Mouse (Mus musculus): ENCODE results near the gene D130052B06Rik. TPM values are rescaled to one million over a fixed set of nuclear protein-coding genes. Genes with fewer than 3 reads are reported as not detected.

The D130052B06Rik gene
- total and polyA plus RNA-seq, 2 experiments from 2014 or later = not detected

DNA sequence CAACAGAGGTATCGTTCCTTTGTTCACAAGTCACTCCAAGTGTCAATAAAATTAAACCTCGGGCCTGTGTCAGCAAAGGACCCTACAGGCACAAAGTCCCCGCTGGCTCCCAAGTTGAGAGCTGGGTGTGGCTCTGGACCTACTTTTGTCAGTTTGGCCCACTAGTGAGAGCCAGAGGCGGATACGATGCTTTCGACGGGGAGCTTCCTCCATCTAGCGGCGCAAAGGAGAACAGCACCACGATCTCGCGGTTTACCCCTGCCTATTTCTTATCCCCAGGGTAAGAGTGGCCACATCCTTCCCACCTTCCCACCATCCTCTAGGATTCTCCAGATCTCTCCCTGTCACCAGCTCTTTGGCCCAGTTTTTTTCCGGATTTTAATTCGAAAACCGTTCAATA, 15.1 kb downstream of the D130052B06Rik start:
- TF ChIP-seq CTCF (IDR thresholded peaks at IDR 0.05; ENCODE audit: low read depth) = peak; percentile 96
- Histone ChIP-seq H3K4me1 (ENCODE audit: insufficient read depth, low read length) (no peaks in the 10 kb centered on the region), H3K27ac (no peak overlapping the region), H3K4me3 (ENCODE audit: low read length) (no peak overlapping the region), H3K27me3 (ENCODE audit: insufficient read depth, low read length) (no peaks in the 10 kb centered on the region), H3K9me3 (ENCODE audit: low read length) (no peaks in the 10 kb centered on the region), H3K4me2 (ENCODE audit: low read depth, low read length) (no peak overlapping the region), H3K9ac (replicated peaks; ENCODE audit: low read length) (no peak overlapping the region), H3K36me3 (ENCODE audit: insufficient read depth, low read length) (no peaks in the 10 kb centered on the region)
- peak; percentile 83 for DNase-seq (ENCODE audit: low spot score)
- 8% methylated on average over 15 of the region's 15 CpGs for WGBS
- ATAC-seq = peak; percentile 78

DNA sequence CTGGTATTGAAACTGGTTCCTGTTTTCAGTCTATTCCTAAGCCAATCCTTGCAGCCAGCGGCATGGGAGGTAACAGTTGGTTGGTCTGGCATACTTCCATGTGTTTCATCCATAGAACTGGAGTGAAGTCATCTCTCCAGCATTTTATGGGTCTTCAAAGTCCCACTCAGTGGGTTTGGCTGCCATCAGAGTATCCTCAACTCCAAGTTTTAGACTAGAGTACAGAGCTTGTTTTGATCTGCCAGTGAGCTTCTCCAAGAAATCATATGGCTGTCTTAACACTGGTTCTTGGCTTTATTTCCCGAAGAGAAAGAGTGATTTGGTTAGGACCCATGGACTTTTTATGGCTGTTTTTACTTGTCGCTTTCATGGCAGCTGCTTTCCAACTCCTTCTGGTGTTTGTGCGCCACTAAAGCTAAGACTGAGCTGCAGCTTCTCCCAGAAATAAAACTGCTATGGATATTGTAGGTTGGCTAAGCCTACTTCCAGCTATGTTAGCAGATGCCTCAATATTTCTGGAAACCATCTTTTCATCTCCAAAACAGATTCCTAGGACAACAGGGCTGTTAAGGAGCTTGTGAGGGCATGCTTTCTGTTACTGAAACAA, 28.1 kb downstream of the D130052B06Rik start:
- no peak overlapping the region for H3K4me2 ChIP-seq (ENCODE audit: low read depth, low read length)
- 85% methylated on average over 4 of the region's 4 CpGs for WGBS
- no peaks in the 10 kb centered on the region for H3K36me3 ChIP-seq (ENCODE audit: insufficient read depth, low read length)
- no peaks in the 10 kb centered on the region for H3K27me3 ChIP-seq (ENCODE audit: insufficient read depth, low read length)
- H3K27ac ChIP-seq = no peak overlapping the region
- H3K4me3 ChIP-seq (ENCODE audit: low read length) = no peak overlapping the region
- DNase-seq (ENCODE audit: low spot score) (no peak), ATAC-seq (no peak)
- TF ChIP-seq CTCF (IDR thresholded peaks at IDR 0.05; ENCODE audit: low read depth) = no peak
- no peak overlapping the region for H3K9ac ChIP-seq (replicated peaks; ENCODE audit: low read length)
- no peaks in the 10 kb centered on the region for H3K4me1 ChIP-seq (ENCODE audit: insufficient read depth, low read length)
- no peaks in the 10 kb centered on the region for H3K9me3 ChIP-seq (ENCODE audit: low read length)

DNA sequence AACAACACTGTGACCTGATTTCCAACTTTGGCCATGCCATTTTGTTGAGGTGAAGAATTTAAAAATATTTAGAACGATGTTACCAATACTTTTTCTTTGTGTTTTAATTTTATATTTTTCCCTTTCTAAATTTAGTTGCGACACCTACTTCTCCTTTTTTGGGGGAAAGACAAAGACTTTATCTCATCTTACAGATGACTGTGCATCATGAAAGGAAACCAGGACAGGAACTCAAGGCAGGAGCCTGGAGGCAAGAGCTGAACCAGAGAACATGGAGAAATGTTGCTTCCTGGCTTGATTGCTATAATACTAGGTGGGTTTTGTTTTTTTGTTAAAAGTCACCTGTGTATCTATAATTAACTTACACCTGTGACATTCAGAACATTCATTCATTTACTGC, 38.0 kb downstream of the D130052B06Rik start:
- no peak for ATAC-seq
- Histone ChIP-seq H3K36me3 (ENCODE audit: insufficient read depth, low read length) (no peaks in the 10 kb centered on the region; the same call in 1 of the 2 replicates), H3K4me2 (ENCODE audit: low read depth, low read length) (no peak overlapping the region)

DNA sequence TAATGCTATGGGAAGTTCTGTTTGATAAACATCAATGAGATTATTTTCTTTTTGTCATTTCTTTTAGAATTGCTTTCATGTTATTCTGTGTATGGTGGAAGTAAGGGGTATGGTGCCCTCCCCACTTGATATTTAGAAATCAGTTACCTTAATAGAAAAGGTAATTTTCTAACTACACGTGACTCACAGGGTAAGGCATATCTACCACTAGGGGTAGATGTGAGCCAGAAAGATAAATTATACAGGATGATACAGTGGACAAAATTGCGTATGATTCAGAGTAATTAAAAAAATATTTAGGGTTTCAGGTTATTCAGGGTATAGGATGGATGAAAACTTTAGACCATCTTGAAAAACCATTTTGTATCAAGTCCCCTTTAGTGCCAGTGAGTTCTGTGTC, 50.3 kb downstream of the D130052B06Rik start:
- DNase-seq (ENCODE audit: low spot score) = no peak
- H3K9ac ChIP-seq (replicated peaks; ENCODE audit: low read length) = no peak overlapping the region
- 77% methylated on average over 2 of the region's 2 CpGs for WGBS

More for the DNA sequence above, 38.0 kb downstream of the D130052B06Rik start:
- 96% methylated on average over 2 of the region's 2 CpGs for WGBS
- Histone ChIP-seq H3K4me1 (ENCODE audit: insufficient read depth, low read length) (no peaks in the 10 kb centered on the region), H3K9me3 (ENCODE audit: low read length) (no peaks in the 10 kb centered on the region), H3K4me3 (ENCODE audit: low read length) (no peak overlapping the region), H3K27ac (no peak overlapping the region), H3K27me3 (ENCODE audit: insufficient read depth, low read length) (no peaks in the 10 kb centered on the region), H3K9ac (replicated peaks; ENCODE audit: low read length) (no peak overlapping the region)
- no peak for DNase-seq (ENCODE audit: low spot score)
- no peak for TF ChIP-seq CTCF (IDR thresholded peaks at IDR 0.05; ENCODE audit: low read depth)

DNA sequence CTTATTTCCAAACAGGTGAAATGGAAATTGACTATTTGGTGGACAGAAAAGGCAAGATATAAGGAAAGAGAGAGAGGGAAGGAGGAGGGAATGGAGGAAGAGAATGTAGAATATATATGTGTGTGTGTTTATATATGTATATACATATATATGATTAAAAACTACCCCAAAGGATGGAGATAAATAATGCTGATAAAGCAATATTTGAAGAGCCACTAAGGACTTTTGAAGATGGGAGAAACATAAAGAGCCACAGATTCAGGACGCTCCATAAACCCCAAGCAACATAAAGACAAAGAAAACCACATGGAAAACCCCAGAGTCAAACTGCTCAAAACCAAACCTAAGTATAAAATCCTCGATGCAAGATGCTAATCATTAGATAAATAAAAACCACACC, 55.4 kb downstream of the D130052B06Rik start:
- no peak for ATAC-seq

More for the DNA sequence above, 50.3 kb downstream of the D130052B06Rik start:
- H3K27me3 ChIP-seq (ENCODE audit: insufficient read depth, low read length) = no peaks in the 10 kb centered on the region
- no peak for ATAC-seq
- TF ChIP-seq CTCF (IDR thresholded peaks at IDR 0.05; ENCODE audit: low read depth) = peak; percentile 29
- H3K4me3 ChIP-seq (ENCODE audit: low read length) = no peak overlapping the region
- H3K36me3 ChIP-seq (ENCODE audit: insufficient read depth, low read length) = no peaks in the 10 kb centered on the region
- no peak overlapping the region for H3K27ac ChIP-seq
- no peaks in the 10 kb centered on the region for H3K9me3 ChIP-seq (ENCODE audit: low read length)
- no peak overlapping the region for H3K4me2 ChIP-seq (ENCODE audit: low read depth, low read length)
- H3K4me1 ChIP-seq (ENCODE audit: insufficient read depth, low read length) = no peaks in the 10 kb centered on the region

DNA sequence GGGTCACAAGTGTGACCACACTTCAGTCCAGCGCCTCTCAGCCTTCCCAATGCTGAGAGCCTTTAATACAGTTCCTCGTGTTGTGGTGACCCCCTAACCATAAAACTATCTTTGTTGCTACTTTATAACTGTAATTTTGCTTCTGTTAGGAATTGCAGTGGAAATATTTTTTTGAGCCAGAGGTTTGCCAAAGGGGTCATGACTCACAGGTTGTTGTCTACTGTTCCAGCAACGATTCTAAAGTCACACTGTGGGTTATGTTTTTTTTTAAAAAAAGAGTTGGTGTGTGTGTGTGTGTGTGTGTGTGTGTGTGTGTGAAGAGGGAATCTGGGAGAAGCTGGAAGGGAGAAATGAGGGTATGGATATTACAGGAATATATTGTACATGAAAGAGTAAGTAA, 56.1 kb downstream of the D130052B06Rik start:
- H3K4me3 ChIP-seq (ENCODE audit: low read length) = no peak overlapping the region
- no peak overlapping the region for H3K4me2 ChIP-seq (ENCODE audit: low read depth, low read length)
- no peak overlapping the region for H3K27ac ChIP-seq
- no peaks in the 10 kb centered on the region for H3K27me3 ChIP-seq (ENCODE audit: insufficient read depth, low read length)
- TF ChIP-seq CTCF (IDR thresholded peaks at IDR 0.05; ENCODE audit: low read depth) = no peak
- 76% methylated on average over 3 of the region's 3 CpGs for WGBS
- H3K9ac ChIP-seq (replicated peaks; ENCODE audit: low read length) = no peak overlapping the region
- no peak for DNase-seq (ENCODE audit: low spot score)
- no peak for ATAC-seq
- no peaks in the 10 kb centered on the region for H3K4me1 ChIP-seq (ENCODE audit: insufficient read depth, low read length)
- no peaks in the 10 kb centered on the region for H3K9me3 ChIP-seq (ENCODE audit: low read length)
- no peaks in the 10 kb centered on the region for H3K36me3 ChIP-seq (ENCODE audit: insufficient read depth, low read length)

More for the DNA sequence above, 55.4 kb downstream of the D130052B06Rik start:
- no peak for TF ChIP-seq CTCF (IDR thresholded peaks at IDR 0.05; ENCODE audit: low read depth)
- Histone ChIP-seq H3K9ac (replicated peaks; ENCODE audit: low read length) (no peak overlapping the region), H3K9me3 (ENCODE audit: low read length) (no peaks in the 10 kb centered on the region), H3K4me2 (ENCODE audit: low read depth, low read length) (no peak overlapping the region), H3K27me3 (ENCODE audit: insufficient read depth, low read length) (no peaks in the 10 kb centered on the region), H3K4me3 (ENCODE audit: low read length) (no peak overlapping the region), H3K4me1 (ENCODE audit: insufficient read depth, low read length) (no peaks in the 10 kb centered on the region), H3K36me3 (ENCODE audit: insufficient read depth, low read length) (no peaks in the 10 kb centered on the region), H3K27ac (no peak overlapping the region)
- WGBS = 87% methylated on average over 2 of the region's 2 CpGs
- no peak for DNase-seq (ENCODE audit: low spot score)

DNA sequence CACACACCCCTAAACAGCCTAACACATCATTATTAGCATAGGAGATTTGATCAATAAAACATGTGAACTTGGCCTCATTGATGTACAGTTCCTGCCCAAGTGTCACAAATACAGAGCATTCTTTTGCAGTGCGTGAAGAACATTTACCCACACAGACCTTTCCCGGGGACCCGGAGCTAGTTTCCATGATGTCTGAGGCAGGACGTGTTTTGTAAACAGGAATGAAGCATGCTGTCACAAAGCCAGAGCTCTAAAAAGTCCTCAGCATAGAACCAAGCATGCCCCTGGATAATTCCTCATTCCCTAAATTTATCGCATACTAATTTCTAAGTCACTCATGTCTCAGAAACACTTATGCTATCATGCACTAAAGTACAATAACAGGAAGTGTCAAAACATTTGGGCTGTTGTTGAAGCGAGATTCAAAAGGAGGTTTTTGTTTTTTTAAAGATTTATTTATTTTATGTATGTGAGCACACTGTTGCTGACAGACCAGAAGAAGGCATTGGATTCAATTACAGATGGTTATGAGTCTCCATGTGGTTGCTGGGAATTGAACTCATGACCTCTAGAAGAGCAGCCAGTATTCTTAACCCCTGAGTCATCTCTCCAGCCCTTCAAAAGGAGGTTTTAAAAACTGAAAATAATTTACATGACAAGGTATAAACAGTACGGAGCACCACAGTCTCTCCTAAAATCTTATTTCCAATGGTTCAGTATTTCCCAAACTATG, 56.9 kb downstream of the D130052B06Rik start:
- no peaks in the 10 kb centered on the region for H3K36me3 ChIP-seq (ENCODE audit: insufficient read depth, low read length)
- DNase-seq (ENCODE audit: low spot score) = no peak
- H3K27me3 ChIP-seq (ENCODE audit: insufficient read depth, low read length) = no peaks in the 10 kb centered on the region
- no peak overlapping the region for H3K9ac ChIP-seq (replicated peaks; ENCODE audit: low read length)
- no peak overlapping the region for H3K4me2 ChIP-seq (ENCODE audit: low read depth, low read length)
- H3K9me3 ChIP-seq (ENCODE audit: low read length) = no peaks in the 10 kb centered on the region
- no peak for TF ChIP-seq CTCF (IDR thresholded peaks at IDR 0.05; ENCODE audit: low read depth)
- no peaks in the 10 kb centered on the region for H3K4me1 ChIP-seq (ENCODE audit: insufficient read depth, low read length)
- H3K4me3 ChIP-seq (ENCODE audit: low read length) = no peak overlapping the region
- ATAC-seq = no peak
- WGBS = 72% methylated on average over 7 of the region's 7 CpGs
- H3K27ac ChIP-seq = no peak overlapping the region

All from hindbrain, postnatal 0 days (tissue).